Mouse (Mus musculus) hindbrain, embryonic 12.5 days (tissue): ENCODE results near the gene Retreg3. TPM values are rescaled to one million over a fixed set of nuclear protein-coding genes. Genes with fewer than 3 reads are reported as not detected.

Source experiments
- ATAC-seq: fragments of 200-750 bp; cut with Nextera tagmentation; 2 replicates; pipeline ENCODE4 v1.8.0; 2017; ENCODE audit warnings: moderate TSS enrichment; ENCODE audit not compliant: low FRiP score
- H3K27ac ChIP-seq: fragments of 300-500 bp; sonication (generic); 2 replicates; pipeline ENCODE4 v1.5.1; 2016; ENCODE audit warnings: mild to moderate bottlenecking
- H3K27me3 ChIP-seq: fragments of 300-500 bp; sonication (generic); 2 replicates; pipeline ENCODE4 v1.6.1; 2016; ENCODE audit warnings: mild to moderate bottlenecking
- H3K36me3 ChIP-seq: fragments of 300-500 bp; sonication (generic); 2 replicates; pipeline ENCODE4 v1.6.1; 2016; ENCODE audit warnings: mild to moderate bottlenecking
- H3K4me1 ChIP-seq: fragments of 300-500 bp; sonication (generic); 2 replicates; pipeline ENCODE4 v1.6.1; 2016
- H3K4me2 ChIP-seq: fragments of 300-500 bp; sonication (generic); replicated peaks from 2 replicates; pipeline ENCODE4 v1.6.1; 2016; ENCODE audit warnings: mild to moderate bottlenecking
- H3K4me3 ChIP-seq: fragments of 300-500 bp; sonication (generic); 2 replicates; pipeline ENCODE4 v1.5.1; 2016; ENCODE audit warnings: mild to moderate bottlenecking
- H3K9ac ChIP-seq: fragments of 300-500 bp; sonication (generic); 2 replicates; pipeline ENCODE4 v1.6.1; 2016; ENCODE audit warnings: mild to moderate bottlenecking, moderate library complexity
- H3K9me3 ChIP-seq: fragments of 300-500 bp; sonication (generic); replicated peaks from 2 replicates; pipeline ENCODE4 v1.6.1; 2016; ENCODE audit warnings: mild to moderate bottlenecking
- WGBS: fragments of 180-500 bp; shearing (Covaris S2); methylation state at CpG from one replicate; pipeline ENCODE4 v1.1.7; 2016; 5-methylcytosine and 5-hydroxymethylcytosine counted together
- polyA plus RNA-seq: library from polyadenylated mRNA; unstranded; fragments of >200 nt; fragmentation: Nextera tagmentation; extraction: Ambion mirVana; gene quantifications from 2 replicates; pipeline ENCODE4 v1.2.1, GENCODE M21; 2016

Retreg3 gene
- polyA plus RNA-seq, 1 experiment from 2014 or later = 23.2 TPM

GRCm38 (mm10) chr11:101081659-101082058 is 38.0 kb downstream of the Retreg3 start:
- peak overlapping the region; percentile 70 for H3K4me3 ChIP-seq
- WGBS = 7% methylated on average over 10 of the region's 10 CpGs

GRCm38 (mm10) chr11:101080421-101080820 is 39.3 kb downstream of the Retreg3 start:
- peaks cover 23% of the 10 kb centered on the region for H3K4me1 ChIP-seq
- WGBS = 65% methylated on average over 5 of the region's 5 CpGs
- H3K36me3 ChIP-seq = peaks cover 13% of the 10 kb centered on the region
- no peaks in the 10 kb centered on the region for H3K9me3 ChIP-seq
- ATAC-seq = no peak
- H3K9ac ChIP-seq = no peak overlapping the region
- H3K4me2 ChIP-seq = no peak overlapping the region
- peaks cover 53% of the 10 kb centered on the region for H3K27me3 ChIP-seq
- H3K27ac ChIP-seq = no peak overlapping the region
- H3K4me3 ChIP-seq = no peak overlapping the region

More at GRCm38 (mm10) chr11:101081659-101082058, 38.0 kb downstream of the Retreg3 start:
- Histone ChIP-seq H3K36me3 (peaks cover 17% of the 10 kb centered on the region), H3K9me3 (no peaks in the 10 kb centered on the region), H3K27ac (peak overlapping the region; percentile 85; the same call in 1 of the 2 replicates), H3K4me1 (peaks cover 33% of the 10 kb centered on the region), H3K27me3 (peaks cover 48% of the 10 kb centered on the region), H3K4me2 (peak overlapping the region; percentile 97), H3K9ac (peak overlapping the region; percentile 89)
- no peak for ATAC-seq

GRCm38 (mm10) chr11:101079746-101080145 is 39.9 kb downstream of the Retreg3 start:
- Histone ChIP-seq H3K4me3 (peak overlapping the region; percentile 11; the same call in 1 of the 2 replicates), H3K9me3 (no peaks in the 10 kb centered on the region), H3K4me2 (peak overlapping the region; percentile 24; the same call in 1 of the 2 replicates), H3K27ac (no peak overlapping the region), H3K27me3 (peaks cover 53% of the 10 kb centered on the region), H3K36me3 (peaks cover 9% of the 10 kb centered on the region; the same call in 1 of the 2 replicates), H3K4me1 (peaks cover 23% of the 10 kb centered on the region), H3K9ac (no peak overlapping the region)
- WGBS = 4% methylated on average over 27 of the region's 27 CpGs
- ATAC-seq = no peak

- H3K4me3 ChIP-seq = no peak within 1 kb of the TSS
- peaks cover 53% of the 10 kb centered on the region for H3K27me3 ChIP-seq
- no peaks in the 10 kb centered on the region for H3K9me3 ChIP-seq
- peaks cover 13% of the 10 kb centered on the region for H3K4me1 ChIP-seq
- peaks cover 5% of the 10 kb centered on the region; the same call in 1 of the 2 replicates for H3K36me3 ChIP-seq
- no peak within 1 kb of the TSS for H3K9ac ChIP-seq
- no peak within 1 kb of the TSS for H3K4me2 ChIP-seq
- no peak within 1 kb of the TSS for H3K27ac ChIP-seq
- no peak for ATAC-seq
- WGBS = 74% methylated on average over 9 of the region's 9 CpGs
Observed at GRCm38 (mm10) chr11:101078121-101078520, 41.6 kb downstream of the Retreg3 start, which contains the start of gene Hsd17b1. Gene Hsd17b1 (plus strand): TSS chr11:101078411.

- Histone ChIP-seq H3K9ac (no peak overlapping the region), H3K4me1 (peaks cover 8% of the 10 kb centered on the region), H3K27me3 (peaks cover 16% of the 10 kb centered on the region), H3K27ac (no peak overlapping the region), H3K9me3 (no peaks in the 10 kb centered on the region), H3K4me3 (no peak overlapping the region), H3K36me3 (peaks cover 2% of the 10 kb centered on the region; the same call in 1 of the 2 replicates), H3K4me2 (no peak overlapping the region)
- no peak for ATAC-seq
- 72% methylated on average over 14 of the region's 14 CpGs for WGBS
Observed at GRCm38 (mm10) chr11:101071810-101072428, 47.8 kb downstream of the Retreg3 start.

- Histone ChIP-seq H3K36me3 (no peaks in the 10 kb centered on the region), H3K4me1 (peaks cover 12% of the 10 kb centered on the region), H3K4me3 (peak overlapping the region; percentile 80), H3K9ac (no peak overlapping the region; the same call in 1 of the 2 replicates), H3K4me2 (peak overlapping the region; percentile 98), H3K9me3 (no peaks in the 10 kb centered on the region), H3K27ac (no peak overlapping the region), H3K27me3 (peaks cover 9% of the 10 kb centered on the region)
- no peak for ATAC-seq
- 73% methylated on average over 6 of the region's 6 CpGs for WGBS
Observed at GRCm38 (mm10) chr11:101070987-101071386, 48.7 kb downstream of the Retreg3 start.

- H3K9ac ChIP-seq = peak overlapping the region; percentile 87
- H3K27ac ChIP-seq = 0 out of 2 replicates have a peak overlapping the region, but pooled peaks have one; percentile 17
- no peaks in the 10 kb centered on the region for H3K36me3 ChIP-seq
- peaks cover 9% of the 10 kb centered on the region for H3K27me3 ChIP-seq
- peak; percentile 57 for ATAC-seq
- H3K9me3 ChIP-seq = no peaks in the 10 kb centered on the region
- peak overlapping the region; percentile 80 for H3K4me3 ChIP-seq
- peaks cover 12% of the 10 kb centered on the region for H3K4me1 ChIP-seq
- H3K4me2 ChIP-seq = peak overlapping the region; percentile 98
- WGBS = under 1% methylated on average over 36 of the region's 36 CpGs
Observed at GRCm38 (mm10) chr11:101070189-101070527, 49.5 kb downstream of the Retreg3 start.

GRCm38 (mm10) chr11:101069391-101070188 is 50.1 kb downstream of the Retreg3 start, which contains the start of gene Naglu:
Gene Naglu (plus strand): TSS chr11:101070012.
- H3K27me3 ChIP-seq = peaks cover 9% of the 10 kb centered on the region
- peak within 1 kb of the TSS; percentile 98 for H3K4me2 ChIP-seq
- H3K27ac ChIP-seq = 0 out of 2 replicates have a peak within 1 kb of the TSS, but pooled peaks have one; percentile 17
- H3K36me3 ChIP-seq = no peaks in the 10 kb centered on the region
- no peaks in the 10 kb centered on the region for H3K9me3 ChIP-seq
- peaks cover 12% of the 10 kb centered on the region for H3K4me1 ChIP-seq
- peak within 1 kb of the TSS; percentile 80 for H3K4me3 ChIP-seq
- ATAC-seq = peak; percentile 87
- peak within 1 kb of the TSS; percentile 87 for H3K9ac ChIP-seq
- 5% methylated on average over 35 of the region's 35 CpGs for WGBS

- peak overlapping the region; percentile 53 for H3K4me2 ChIP-seq
- peaks cover 26% of the 10 kb centered on the region for H3K36me3 ChIP-seq
- H3K9me3 ChIP-seq = no peaks in the 10 kb centered on the region
- H3K27ac ChIP-seq = no peak overlapping the region
- H3K4me3 ChIP-seq = peak overlapping the region; percentile 23
- no peak for ATAC-seq
- peaks cover 9% of the 10 kb centered on the region for H3K27me3 ChIP-seq
- peaks cover 27% of the 10 kb centered on the region for H3K4me1 ChIP-seq
- peak overlapping the region; percentile 40; the same call in 1 of the 2 replicates for H3K9ac ChIP-seq
- 25% methylated on average over 18 of the region's 18 CpGs for WGBS
Observed at GRCm38 (mm10) chr11:101066549-101067412, 52.9 kb downstream of the Retreg3 start.

- Histone ChIP-seq H3K4me1 (peaks cover 19% of the 10 kb centered on the region), H3K27me3 (0 out of 2 replicates have a peak, but pooled peaks cover 2% of the 10 kb centered on the region), H3K9me3 (no peaks in the 10 kb centered on the region), H3K9ac (no peak overlapping the region), H3K4me2 (no peak overlapping the region), H3K27ac (no peak overlapping the region), H3K36me3 (peaks cover 43% of the 10 kb centered on the region), H3K4me3 (no peak overlapping the region)
- no peak for ATAC-seq
- 96% methylated on average over 9 of the region's 9 CpGs for WGBS
Observed at GRCm38 (mm10) chr11:101065002-101065401, 54.7 kb downstream of the Retreg3 start.

- peaks cover 19% of the 10 kb centered on the region for H3K4me1 ChIP-seq
- no peaks in the 10 kb centered on the region for H3K9me3 ChIP-seq
- ATAC-seq = no peak
- H3K9ac ChIP-seq = no peak overlapping the region
- no peak overlapping the region for H3K4me2 ChIP-seq
- peak overlapping the region; percentile 71 for H3K27ac ChIP-seq
- WGBS = 86% methylated on average over 4 of the region's 4 CpGs
- H3K4me3 ChIP-seq = no peak overlapping the region
- H3K36me3 ChIP-seq = peaks cover 48% of the 10 kb centered on the region
- H3K27me3 ChIP-seq = 0 out of 2 replicates have a peak, but pooled peaks cover 2% of the 10 kb centered on the region
Observed at GRCm38 (mm10) chr11:101064462-101064861, 55.2 kb downstream of the Retreg3 start.
